Mouse (Mus musculus): ENCODE results near the gene Xntrpc. TPM values are rescaled to one million over a fixed set of nuclear protein-coding genes. Genes with fewer than 3 reads are reported as not detected.
"Not testable (repeated sequence)": the region's sequence is repeated elsewhere in the genome, so short reads cannot be mapped to it uniquely, and the experiment has no call there.

Xntrpc gene
- 0.63 and 1.3 TPM in 2 replicates for polyA plus RNA-seq (2015; fragmentation: Nextera tagmentation; extraction: Ambion mirVana)

DNA sequence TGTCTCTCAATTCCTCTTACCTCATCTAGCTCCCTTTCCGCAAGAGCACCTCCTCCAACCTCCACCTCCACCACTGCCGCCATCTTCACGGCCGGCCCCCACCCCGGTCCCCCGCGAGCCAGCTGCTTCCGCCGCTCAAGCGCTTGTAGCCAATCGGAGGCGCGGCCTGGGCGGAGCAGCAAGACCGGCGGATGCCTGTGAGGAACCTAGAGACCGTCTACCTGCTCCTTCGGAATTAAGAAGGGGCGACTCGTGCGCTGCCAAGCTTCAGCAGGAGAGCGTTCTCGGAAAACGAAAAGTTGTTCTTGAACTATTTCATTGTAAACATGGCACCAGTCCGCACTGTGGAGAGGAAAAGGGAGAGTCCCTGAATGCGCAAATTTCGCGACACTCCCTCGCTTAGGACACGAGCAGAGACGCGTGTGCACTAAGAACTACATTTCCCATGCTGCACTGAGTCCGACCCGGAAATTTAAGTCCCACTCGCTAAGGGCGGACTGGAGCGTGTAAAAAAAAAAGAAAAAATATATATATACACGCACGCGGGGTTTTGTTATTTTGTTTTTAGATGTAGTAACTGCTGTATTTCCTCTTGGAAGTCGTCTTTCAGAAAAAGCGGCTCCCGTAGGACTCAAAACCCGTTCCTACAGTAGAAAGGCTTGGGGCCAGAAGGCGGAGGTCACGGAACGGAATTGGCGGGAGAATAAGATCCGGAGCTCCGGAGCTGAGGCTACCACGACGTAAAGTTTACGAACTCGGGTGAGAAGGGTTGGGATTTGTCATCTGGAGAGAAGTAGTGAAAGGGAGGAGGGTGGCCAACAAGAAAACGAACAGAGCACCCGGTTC, at the start of gene Xntrpc, which contains the start of the genes Rnf121 and Xndc1:
Gene Xntrpc (plus strand): TSS at position 668 of the 846 bp plus-strand sequence.
Gene Rnf121 (minus strand): TSS at position 424 of the 846 bp plus-strand sequence.
Gene Xndc1 (plus strand): TSS at position 466 of the 846 bp plus-strand sequence.
- Histone ChIP-seq H3K4me1 (ENCODE audit: control insufficient read depth, insufficient read depth, low read depth, low read length) (peaks cover 24% of the 10 kb centered on the region), H3K27me3 (replicated peaks; ENCODE audit: control insufficient read depth, insufficient read depth, low read length) (no peaks in the 10 kb centered on the region), H3K9me3 (ENCODE audit: control insufficient read depth, low read length) (no peaks in the 10 kb centered on the region), H3K4me3 (ENCODE audit: low read length) (peak within 1 kb of the TSS; percentile 77), H3K4me2 (ENCODE audit: low read length) (peak within 1 kb of the TSS; percentile 82), H3K36me3 (ENCODE audit: control insufficient read depth, insufficient read depth, low read length) (no peaks in the 10 kb centered on the region), H3K9ac (ENCODE audit: low read depth, low read length) (peak within 1 kb of the TSS; percentile 82), H3K27ac (ENCODE audit: low read depth, low read length) (peak within 1 kb of the TSS; percentile 86)
- under 1% methylated on average over 56 of the region's 56 CpGs for WGBS
- ATAC-seq = peak; percentile 100

DNA sequence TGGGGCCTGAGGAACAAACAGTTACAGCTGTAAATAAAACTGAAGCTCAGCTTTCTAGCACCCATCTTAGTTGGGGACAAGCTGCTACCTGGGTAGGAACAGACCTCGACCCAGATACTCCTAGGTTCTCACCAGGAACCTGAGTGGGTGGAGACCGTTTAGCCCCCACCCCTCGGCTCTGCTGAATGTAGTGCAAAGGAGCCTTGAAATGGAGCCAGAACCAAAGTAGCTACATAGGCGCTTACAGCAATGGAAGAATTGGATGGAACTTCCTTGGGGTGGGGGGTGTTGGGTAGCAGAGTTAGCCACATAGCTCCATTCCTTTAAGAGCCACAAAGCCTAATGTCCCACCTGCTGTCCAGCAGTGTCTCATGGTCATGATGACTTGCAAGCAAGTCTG, 48.6 kb upstream of the Xntrpc start:
- Histone ChIP-seq H3K36me3 (ENCODE audit: control insufficient read depth, insufficient read depth, low read length) (peaks cover 54% of the 10 kb centered on the region), H3K4me3 (ENCODE audit: low read length) (no peak overlapping the region), H3K9ac (ENCODE audit: low read depth, low read length) (no peak overlapping the region), H3K27ac (ENCODE audit: low read depth, low read length) (no peak overlapping the region), H3K4me2 (ENCODE audit: low read length) (no peak overlapping the region), H3K27me3 (replicated peaks; ENCODE audit: control insufficient read depth, insufficient read depth, low read length) (no peaks in the 10 kb centered on the region), H3K4me1 (ENCODE audit: control insufficient read depth, insufficient read depth, low read depth, low read length) (no peaks in the 10 kb centered on the region), H3K9me3 (ENCODE audit: control insufficient read depth, low read length) (no peaks in the 10 kb centered on the region)
- 90% methylated on average over 4 of the region's 4 CpGs for WGBS
- no peak for ATAC-seq

DNA sequence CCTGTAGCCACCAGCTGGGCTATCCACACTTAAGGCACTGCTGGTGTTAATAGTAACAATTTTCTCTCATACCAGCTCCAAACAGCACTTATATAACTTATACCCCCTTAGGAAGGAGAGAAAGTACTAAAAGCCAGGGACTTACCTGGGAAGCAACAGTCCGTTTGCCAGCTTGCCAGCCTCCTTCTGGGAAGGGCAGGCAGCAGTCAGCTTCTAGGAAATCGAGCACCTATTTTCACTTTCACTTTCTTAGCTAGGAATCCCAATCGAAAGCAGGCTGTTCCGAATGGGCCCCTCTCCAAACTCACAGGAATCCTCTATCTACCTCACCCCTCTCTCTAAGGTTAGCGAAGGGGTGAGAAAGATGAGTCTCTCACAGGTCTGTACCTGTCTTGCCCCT, 48.1 kb upstream of the Xntrpc start:
- H3K27me3 ChIP-seq (replicated peaks; ENCODE audit: control insufficient read depth, insufficient read depth, low read length) = no peaks in the 10 kb centered on the region
- H3K36me3 ChIP-seq (ENCODE audit: control insufficient read depth, insufficient read depth, low read length) = peaks cover 52% of the 10 kb centered on the region
- no peak overlapping the region for H3K27ac ChIP-seq (ENCODE audit: low read depth, low read length)
- no peak overlapping the region for H3K9ac ChIP-seq (ENCODE audit: low read depth, low read length)
- 90% methylated on average over 5 of the region's 5 CpGs for WGBS
- no peaks in the 10 kb centered on the region for H3K4me1 ChIP-seq (ENCODE audit: control insufficient read depth, insufficient read depth, low read depth, low read length)
- no peaks in the 10 kb centered on the region for H3K9me3 ChIP-seq (ENCODE audit: control insufficient read depth, low read length)
- no peak overlapping the region for H3K4me3 ChIP-seq (ENCODE audit: low read length)
- H3K4me2 ChIP-seq (ENCODE audit: low read length) = no peak overlapping the region
- ATAC-seq = no peak

DNA sequence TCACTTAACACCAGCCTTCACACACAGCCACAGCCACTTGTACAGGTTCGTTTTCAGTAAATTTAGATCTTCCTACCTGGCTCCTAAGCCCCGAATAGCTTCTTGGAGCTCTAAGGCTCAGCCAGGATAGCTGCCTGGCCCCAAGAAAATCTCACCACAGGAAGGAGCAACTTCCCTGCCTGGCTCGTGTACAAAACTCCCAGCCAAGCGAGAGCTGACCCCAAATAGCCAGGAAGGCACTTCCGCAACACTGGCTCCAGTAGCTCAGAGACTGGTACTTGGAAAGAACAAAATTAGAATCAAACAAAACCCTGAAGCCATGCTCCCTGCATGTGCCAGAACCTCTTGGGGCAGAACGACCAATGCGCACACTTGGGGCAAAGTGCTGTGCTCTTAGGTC, 47.5 kb upstream of the Xntrpc start:
- ATAC-seq = no peak
- Histone ChIP-seq H3K27me3 (replicated peaks; ENCODE audit: control insufficient read depth, insufficient read depth, low read length) (no peaks in the 10 kb centered on the region), H3K4me2 (ENCODE audit: low read length) (no peak overlapping the region), H3K27ac (ENCODE audit: low read depth, low read length) (no peak overlapping the region), H3K9me3 (ENCODE audit: control insufficient read depth, low read length) (no peaks in the 10 kb centered on the region), H3K9ac (ENCODE audit: low read depth, low read length) (no peak overlapping the region), H3K4me1 (ENCODE audit: control insufficient read depth, insufficient read depth, low read depth, low read length) (no peaks in the 10 kb centered on the region), H3K36me3 (ENCODE audit: control insufficient read depth, insufficient read depth, low read length) (peaks cover 53% of the 10 kb centered on the region), H3K4me3 (ENCODE audit: low read length) (no peak overlapping the region)
- WGBS = 86% methylated on average over 7 of the region's 7 CpGs

DNA sequence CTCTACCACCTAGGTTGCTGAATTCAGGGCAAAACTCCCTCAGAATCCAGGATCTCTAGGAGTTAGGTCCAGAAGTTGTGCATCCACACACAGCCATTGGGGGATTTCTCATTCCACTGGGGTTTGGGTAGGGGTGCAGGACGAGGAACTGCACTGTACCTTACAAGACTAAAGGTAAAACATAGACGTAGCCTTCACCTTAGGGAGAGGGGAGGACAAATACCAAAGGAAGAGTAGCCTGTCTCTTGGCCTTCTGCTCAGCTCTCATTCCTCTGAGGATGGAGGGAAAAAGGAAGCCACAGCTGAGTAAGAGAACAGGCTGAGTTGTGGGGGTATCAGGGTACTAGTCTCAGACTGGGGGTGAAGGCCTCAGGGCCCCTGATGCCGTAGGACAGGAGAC, 46.9 kb upstream of the Xntrpc start, which contains the start of gene Il18bp:
Gene Il18bp (minus strand): TSS at position 101 of the 400 bp plus-strand sequence.
- Histone ChIP-seq H3K27ac (ENCODE audit: low read depth, low read length) (no peak within 1 kb of the TSS), H3K4me2 (ENCODE audit: low read length) (no peak within 1 kb of the TSS), H3K4me1 (ENCODE audit: control insufficient read depth, insufficient read depth, low read depth, low read length) (no peaks in the 10 kb centered on the region), H3K9ac (ENCODE audit: low read depth, low read length) (no peak within 1 kb of the TSS), H3K9me3 (ENCODE audit: control insufficient read depth, low read length) (no peaks in the 10 kb centered on the region), H3K4me3 (ENCODE audit: low read length) (no peak within 1 kb of the TSS), H3K27me3 (replicated peaks; ENCODE audit: control insufficient read depth, insufficient read depth, low read length) (no peaks in the 10 kb centered on the region), H3K36me3 (ENCODE audit: control insufficient read depth, insufficient read depth, low read length) (peaks cover 52% of the 10 kb centered on the region)
- WGBS = 90% methylated on average over 3 of the region's 3 CpGs
- no peak for ATAC-seq

DNA sequence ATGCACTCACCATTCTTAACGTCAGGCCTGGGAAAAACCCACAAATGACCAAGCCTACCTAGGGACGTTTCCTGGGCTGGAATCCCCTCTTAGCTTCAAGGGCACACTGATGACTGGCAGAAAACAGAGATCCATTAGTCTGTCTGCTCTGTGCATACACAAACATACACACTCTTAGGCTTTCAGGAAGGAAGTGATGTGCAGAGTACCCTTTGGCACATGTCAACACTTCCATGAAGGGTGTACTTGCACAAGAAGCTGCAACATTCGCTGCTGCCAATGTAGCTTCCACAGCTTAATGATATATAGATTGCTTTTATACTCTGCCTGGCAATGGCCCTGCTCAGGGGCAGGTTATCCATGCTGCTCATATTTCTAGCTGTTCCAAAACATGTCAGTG, 46.2 kb upstream of the Xntrpc start:
- Histone ChIP-seq H3K36me3 (ENCODE audit: control insufficient read depth, insufficient read depth, low read length) (peaks cover 47% of the 10 kb centered on the region), H3K9me3 (ENCODE audit: control insufficient read depth, low read length) (no peaks in the 10 kb centered on the region), H3K27me3 (replicated peaks; ENCODE audit: control insufficient read depth, insufficient read depth, low read length) (no peaks in the 10 kb centered on the region), H3K4me2 (ENCODE audit: low read length) (no peak overlapping the region), H3K27ac (ENCODE audit: low read depth, low read length) (no peak overlapping the region), H3K4me1 (ENCODE audit: control insufficient read depth, insufficient read depth, low read depth, low read length) (no peaks in the 10 kb centered on the region), H3K4me3 (ENCODE audit: low read length) (no peak overlapping the region), H3K9ac (ENCODE audit: low read depth, low read length) (no peak overlapping the region)
- no peak for ATAC-seq
- 71% methylated on average over 3 of the region's 3 CpGs for WGBS

DNA sequence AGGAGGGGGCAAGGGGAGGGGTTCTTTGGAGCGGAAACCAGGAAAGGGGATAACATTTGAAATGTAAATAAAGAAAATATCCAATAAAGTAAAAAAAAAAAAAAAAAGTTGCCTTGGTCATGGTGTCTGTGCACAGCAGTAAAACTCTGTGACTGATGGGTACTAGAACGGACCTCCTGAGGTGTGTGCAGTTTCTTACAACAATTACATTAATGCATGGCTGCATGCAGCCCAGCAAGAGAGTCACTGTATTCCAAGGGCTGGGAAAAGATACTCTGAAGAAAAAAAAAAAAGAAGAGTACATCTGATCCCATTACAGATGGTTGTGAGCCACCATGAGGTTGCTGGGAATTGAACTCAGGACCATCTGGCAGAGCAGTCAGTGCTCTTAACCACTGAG, 44.6 kb upstream of the Xntrpc start:
- H3K36me3 ChIP-seq (ENCODE audit: control insufficient read depth, insufficient read depth, low read length) = peaks cover 35% of the 10 kb centered on the region
- ATAC-seq = not testable (repeated sequence)

DNA sequence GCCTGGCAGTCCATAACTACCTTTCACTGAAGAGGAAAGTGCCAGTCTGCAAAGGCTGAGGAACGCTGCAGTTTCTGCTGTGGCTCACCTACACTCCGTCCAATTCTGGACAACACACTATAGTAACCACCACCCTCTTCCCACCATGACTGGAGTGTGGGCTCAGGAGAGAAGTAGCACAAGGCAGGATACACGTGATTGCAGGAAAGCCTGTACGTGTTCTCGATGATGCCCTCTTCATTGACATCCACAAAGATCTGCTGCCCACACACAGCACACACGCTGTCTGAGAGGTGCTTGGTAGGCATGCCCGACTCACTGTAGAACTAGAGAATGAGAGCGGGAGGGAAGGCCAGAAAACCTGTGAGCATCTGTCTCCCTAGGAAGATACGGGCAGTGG, 41.7 kb upstream of the Xntrpc start:
- H3K9me3 ChIP-seq (ENCODE audit: control insufficient read depth, low read length) = no peaks in the 10 kb centered on the region
- no peak for ATAC-seq
- no peak overlapping the region for H3K4me3 ChIP-seq (ENCODE audit: low read length)
- WGBS = 96% methylated on average over 9 of the region's 9 CpGs
- no peaks in the 10 kb centered on the region for H3K4me1 ChIP-seq (ENCODE audit: control insufficient read depth, insufficient read depth, low read depth, low read length)
- no peak overlapping the region for H3K9ac ChIP-seq (ENCODE audit: low read depth, low read length)
- H3K4me2 ChIP-seq (ENCODE audit: low read length) = no peak overlapping the region
- peaks cover 33% of the 10 kb centered on the region for H3K36me3 ChIP-seq (ENCODE audit: control insufficient read depth, insufficient read depth, low read length)
- H3K27ac ChIP-seq (ENCODE audit: low read depth, low read length) = no peak overlapping the region
- H3K27me3 ChIP-seq (replicated peaks; ENCODE audit: control insufficient read depth, insufficient read depth, low read length) = no peaks in the 10 kb centered on the region

More for the DNA sequence above, 44.6 kb upstream of the Xntrpc start:
- not testable (repeated sequence) for H3K27me3 ChIP-seq (replicated peaks; ENCODE audit: control insufficient read depth, insufficient read depth, low read length); H3K4me2 ChIP-seq (ENCODE audit: low read length); H3K27ac ChIP-seq (ENCODE audit: low read depth, low read length); H3K9ac ChIP-seq (ENCODE audit: low read depth, low read length); H3K4me3 ChIP-seq (ENCODE audit: low read length); H3K4me1 ChIP-seq (ENCODE audit: control insufficient read depth, insufficient read depth, low read depth, low read length); H3K9me3 ChIP-seq (ENCODE audit: control insufficient read depth, low read length)
- WGBS = 82% methylated on average over 2 of the region's 2 CpGs

DNA sequence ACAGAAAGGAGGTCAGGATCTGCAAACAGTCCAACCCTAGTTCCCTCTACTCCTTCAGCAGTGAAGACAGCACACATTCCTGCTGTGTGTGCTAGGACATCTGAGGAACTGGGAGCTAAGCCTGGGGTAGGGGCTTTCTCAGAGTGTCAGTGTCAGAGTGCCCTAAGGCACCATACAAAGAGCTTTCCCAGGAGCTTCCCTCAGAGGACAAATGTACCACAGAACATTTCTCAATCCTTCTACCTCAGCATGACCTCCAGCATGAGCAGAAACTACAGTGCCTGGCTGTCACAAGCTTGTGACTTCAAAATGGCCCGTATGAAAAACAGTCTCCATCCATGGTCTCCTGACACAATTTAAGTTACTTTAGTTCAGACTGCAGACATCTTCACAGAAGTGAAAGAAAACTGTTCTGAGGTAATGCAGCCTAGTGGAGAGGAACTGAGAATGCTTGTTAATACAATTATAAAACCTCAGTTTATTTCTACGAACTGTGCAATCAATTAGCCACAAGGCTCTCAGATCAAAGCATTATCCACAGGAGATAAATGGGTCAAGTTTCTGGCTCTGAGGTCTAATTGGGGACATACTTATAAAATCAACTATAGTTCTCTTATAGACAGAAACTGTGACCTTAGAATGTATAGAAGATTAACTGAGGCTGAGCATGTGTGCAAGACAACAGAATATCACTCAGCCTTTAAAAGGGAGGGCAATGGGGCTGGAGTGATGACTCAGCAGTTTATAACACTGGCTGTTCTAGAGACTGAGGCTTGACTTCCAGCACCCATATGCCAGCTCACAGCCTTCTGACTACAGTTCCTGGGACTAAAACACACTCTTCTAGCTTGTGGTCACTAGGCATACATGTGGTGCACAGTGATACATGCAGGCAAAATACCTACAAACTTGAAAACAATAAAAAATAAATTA, 40.1 kb upstream of the Xntrpc start:
- H3K36me3 ChIP-seq (ENCODE audit: control insufficient read depth, insufficient read depth, low read length) = peaks cover 32% of the 10 kb centered on the region
- 83% methylated on average over 2 of the region's 2 CpGs for WGBS
- H3K27me3 ChIP-seq (replicated peaks; ENCODE audit: control insufficient read depth, insufficient read depth, low read length) = no peaks in the 10 kb centered on the region
- H3K9ac ChIP-seq (ENCODE audit: low read depth, low read length) = no peak overlapping the region
- H3K4me1 ChIP-seq (ENCODE audit: control insufficient read depth, insufficient read depth, low read depth, low read length) = no peaks in the 10 kb centered on the region
- H3K27ac ChIP-seq (ENCODE audit: low read depth, low read length) = no peak overlapping the region
- no peak overlapping the region for H3K4me3 ChIP-seq (ENCODE audit: low read length)
- H3K9me3 ChIP-seq (ENCODE audit: control insufficient read depth, low read length) = no peaks in the 10 kb centered on the region
- no peak for ATAC-seq
- no peak overlapping the region for H3K4me2 ChIP-seq (ENCODE audit: low read length)
